Mouse (Mus musculus) limb, embryonic 15.5 days (tissue): ENCODE measurements at regions not wholly inside any gene's neighbourhood (a gene's known extent, or its start where the extent isn't known, plus 50 kb on each side); places are given as distances from the start of the nearest gene placed in this dataset.

Experiments
- ATAC-seq: fragments of 200-750 bp; cut with Nextera tagmentation; 2 replicates; pipeline ENCODE4 v1.8.0; 2017; ENCODE audit warnings: low read depth, moderate TSS enrichment; ENCODE audit not compliant: insufficient number of reproducible peaks, low FRiP score, low TSS enrichment
- H3K27ac ChIP-seq: fragments of 300-500 bp; sonication (generic); 2 replicates; pipeline ENCODE4 v1.5.1; 2015; ENCODE audit warnings: moderate library complexity, mild to moderate bottlenecking, inconsistent platforms
- H3K27me3 ChIP-seq: fragments of 300-500 bp; sonication (generic); 2 replicates; pipeline ENCODE4 v1.6.1; 2015; ENCODE audit warnings: inconsistent platforms
- H3K36me3 ChIP-seq: fragments of 300-500 bp; sonication (generic); 2 replicates; pipeline ENCODE4 v1.6.1; 2015; ENCODE audit warnings: inconsistent platforms
- H3K4me1 ChIP-seq: fragments of 300-500 bp; sonication (generic); 2 replicates; pipeline ENCODE4 v1.6.1; 2015; ENCODE audit warnings: inconsistent platforms
- H3K4me2 ChIP-seq: fragments of 300-500 bp; sonication (generic); 2 replicates; pipeline ENCODE4 v1.6.1; 2015; ENCODE audit warnings: mild to moderate bottlenecking, inconsistent platforms
- H3K4me3 ChIP-seq: fragments of 300-500 bp; sonication (generic); 2 replicates; pipeline ENCODE4 v1.5.1; 2015; ENCODE audit warnings: mild to moderate bottlenecking, inconsistent platforms
- H3K9ac ChIP-seq: fragments of 300-500 bp; sonication (generic); 2 replicates; pipeline ENCODE4 v1.6.1; 2015; ENCODE audit warnings: inconsistent platforms
- H3K9me3 ChIP-seq: fragments of 300-500 bp; sonication (generic); 2 replicates; pipeline ENCODE4 v1.6.1; 2016; ENCODE audit warnings: inconsistent platforms
- WGBS: fragments of 180-500 bp; shearing (Covaris S2); methylation state at CpG from one replicate; pipeline ENCODE4 v1.1.7; 2015; 5-methylcytosine and 5-hydroxymethylcytosine counted together

DNA sequence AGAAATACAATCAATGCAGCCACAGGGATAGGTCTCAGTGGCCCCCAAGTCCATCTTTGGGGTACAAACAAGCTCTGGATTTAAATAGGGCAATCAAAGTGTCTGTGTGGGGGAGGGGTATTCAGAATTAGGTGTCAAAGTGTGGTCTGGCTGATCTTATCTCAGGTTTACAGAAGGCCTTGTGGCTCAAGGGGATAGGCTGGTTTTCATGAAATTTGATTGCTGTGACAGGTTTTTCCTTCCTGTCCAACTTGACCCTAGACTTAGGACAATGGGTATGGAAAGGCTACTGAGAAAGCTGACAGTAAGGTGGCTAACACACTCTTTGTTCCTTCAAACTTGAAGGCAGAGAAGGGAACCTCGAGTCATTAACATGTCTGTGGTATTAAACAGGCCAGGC lies 349.3 kb upstream of the Zmiz1 start:
- Histone ChIP-seq H3K4me2 (no peak overlapping the region), H3K9me3 (no peaks in the 10 kb centered on the region), H3K4me1 (peaks cover 37% of the 10 kb centered on the region), H3K4me3 (no peak overlapping the region), H3K36me3 (no peaks in the 10 kb centered on the region), H3K27me3 (no peaks in the 10 kb centered on the region), H3K9ac (no peak overlapping the region), H3K27ac (no peak overlapping the region)
- 23% methylated on average over 1 of the region's 1 CpGs for WGBS
- no peak for ATAC-seq

- no peak for ATAC-seq
- no peaks in the 10 kb centered on the region for H3K36me3 ChIP-seq
- H3K27me3 ChIP-seq, result no peaks in the 10 kb centered on the region
- H3K9me3 ChIP-seq, result no peaks in the 10 kb centered on the region
- no peak overlapping the region for H3K4me3 ChIP-seq
- WGBS, result 68% methylated on average over 10 of the region's 10 CpGs
- no peak overlapping the region for H3K4me2 ChIP-seq
- peaks cover 21% of the 10 kb centered on the region for H3K4me1 ChIP-seq
- no peak overlapping the region for H3K9ac ChIP-seq
- H3K27ac ChIP-seq, result no peak overlapping the region
Measured at GRCm38 (mm10) chr14:25112832-25113231, 346.2 kb upstream of the Zmiz1 start.

- no peak overlapping the region for H3K4me2 ChIP-seq
- H3K27ac ChIP-seq, result no peak overlapping the region
- no peaks in the 10 kb centered on the region for H3K36me3 ChIP-seq
- no peak for ATAC-seq
- WGBS, result 85% methylated on average over 2 of the region's 2 CpGs
- peaks cover 16% of the 10 kb centered on the region for H3K4me1 ChIP-seq
- no peak overlapping the region for H3K4me3 ChIP-seq
- H3K9ac ChIP-seq, result no peak overlapping the region
- H3K27me3 ChIP-seq, result no peaks in the 10 kb centered on the region
- H3K9me3 ChIP-seq, result no peaks in the 10 kb centered on the region
Measured at GRCm38 (mm10) chr14:25113326-25113725, 345.7 kb upstream of the Zmiz1 start.

DNA sequence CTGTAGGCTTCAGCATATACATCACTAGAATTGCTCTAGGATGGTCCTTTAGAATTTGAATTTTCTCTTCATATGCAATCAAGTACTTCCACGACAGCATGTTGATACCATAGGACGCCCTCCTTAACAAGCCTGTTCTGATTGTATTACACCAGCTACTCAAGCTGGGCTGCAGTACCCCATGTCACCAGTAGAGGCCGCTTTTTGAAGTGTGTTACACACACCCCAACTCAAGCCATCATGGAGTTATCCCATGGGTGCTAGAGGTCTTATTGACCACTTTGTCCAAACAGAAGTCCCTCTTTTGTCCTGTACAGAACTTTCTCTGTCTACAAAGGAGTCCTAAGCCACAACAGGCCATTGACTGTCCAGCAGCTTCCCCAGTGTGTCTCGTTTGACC lies 342.6 kb upstream of the Zmiz1 start:
- ATAC-seq, result no peak
- no peak overlapping the region for H3K9ac ChIP-seq
- no peak overlapping the region for H3K27ac ChIP-seq
- WGBS, result 51% methylated on average over 4 of the region's 4 CpGs
- no peak overlapping the region for H3K4me3 ChIP-seq
- H3K4me1 ChIP-seq, result peaks cover 8% of the 10 kb centered on the region
- no peaks in the 10 kb centered on the region for H3K9me3 ChIP-seq
- no peaks in the 10 kb centered on the region for H3K36me3 ChIP-seq
- no peaks in the 10 kb centered on the region for H3K27me3 ChIP-seq
- no peak overlapping the region for H3K4me2 ChIP-seq

DNA sequence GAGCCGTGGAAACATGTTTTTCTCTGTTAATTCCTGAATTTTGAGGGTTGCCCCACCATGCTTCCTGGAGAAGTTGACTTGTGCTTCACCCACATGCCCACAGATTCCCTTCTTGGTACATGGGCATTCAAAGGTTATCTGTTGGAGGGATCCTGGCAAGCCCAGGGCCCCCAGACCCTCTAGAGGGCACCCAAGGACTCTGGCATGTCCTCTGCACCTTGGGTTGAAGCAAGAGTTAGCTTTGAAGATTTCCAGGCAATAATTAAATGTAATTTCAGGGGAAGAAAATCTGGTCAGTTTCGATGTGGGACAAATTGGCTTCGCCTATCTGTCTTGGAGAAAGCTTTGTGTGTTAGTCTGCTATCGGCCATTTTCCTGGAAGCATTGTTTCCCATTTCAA lies 339.0 kb upstream of the Zmiz1 start:
- Histone ChIP-seq H3K9me3 (no peaks in the 10 kb centered on the region), H3K36me3 (no peaks in the 10 kb centered on the region), H3K27me3 (no peaks in the 10 kb centered on the region), H3K9ac (no peak overlapping the region), H3K27ac (no peak overlapping the region), H3K4me2 (no peak overlapping the region), H3K4me1 (peaks cover 22% of the 10 kb centered on the region), H3K4me3 (no peak overlapping the region)
- no peak for ATAC-seq
- WGBS, result 59% methylated on average over 4 of the region's 4 CpGs

DNA sequence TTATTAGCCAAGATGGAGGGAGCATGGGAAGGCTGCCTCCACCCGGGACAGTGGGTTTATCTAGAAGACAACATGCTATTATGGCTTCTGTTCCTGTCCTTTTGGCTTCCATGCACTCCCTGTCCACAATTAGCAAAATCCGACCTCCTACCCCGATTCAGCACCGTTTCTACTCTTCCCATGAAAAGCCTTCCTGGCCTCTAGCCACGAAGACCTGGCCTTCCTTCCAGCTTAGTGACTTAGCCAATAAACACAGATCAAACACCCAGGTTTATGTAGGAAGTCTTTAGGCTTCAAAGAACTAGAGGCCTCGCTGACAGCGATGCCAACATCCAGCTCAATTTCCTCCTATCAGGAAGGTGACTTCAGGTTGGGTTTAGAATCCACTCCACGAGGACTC lies 338.5 kb upstream of the Zmiz1 start:
- WGBS, result 41% methylated on average over 8 of the region's 8 CpGs
- no peak for ATAC-seq
- H3K4me2 ChIP-seq, result no peak overlapping the region
- no peaks in the 10 kb centered on the region for H3K36me3 ChIP-seq
- peaks cover 22% of the 10 kb centered on the region for H3K4me1 ChIP-seq
- no peak overlapping the region for H3K4me3 ChIP-seq
- no peak overlapping the region for H3K27ac ChIP-seq
- H3K9me3 ChIP-seq, result no peaks in the 10 kb centered on the region
- H3K27me3 ChIP-seq, result no peaks in the 10 kb centered on the region
- no peak overlapping the region for H3K9ac ChIP-seq

- Histone ChIP-seq H3K4me3 (no peak overlapping the region), H3K4me1 (peaks cover 43% of the 10 kb centered on the region), H3K36me3 (no peaks in the 10 kb centered on the region), H3K4me2 (no peak overlapping the region), H3K9ac (no peak overlapping the region), H3K27ac (0 out of 2 replicates have a peak overlapping the region, but pooled peaks have one; percentile 22), H3K27me3 (no peaks in the 10 kb centered on the region), H3K9me3 (no peaks in the 10 kb centered on the region)
- WGBS, result 63% methylated on average over 13 of the region's 13 CpGs
- ATAC-seq, result no peak
Measured at GRCm38 (mm10) chr14:25122971-25123535, 335.9 kb upstream of the Zmiz1 start.

DNA sequence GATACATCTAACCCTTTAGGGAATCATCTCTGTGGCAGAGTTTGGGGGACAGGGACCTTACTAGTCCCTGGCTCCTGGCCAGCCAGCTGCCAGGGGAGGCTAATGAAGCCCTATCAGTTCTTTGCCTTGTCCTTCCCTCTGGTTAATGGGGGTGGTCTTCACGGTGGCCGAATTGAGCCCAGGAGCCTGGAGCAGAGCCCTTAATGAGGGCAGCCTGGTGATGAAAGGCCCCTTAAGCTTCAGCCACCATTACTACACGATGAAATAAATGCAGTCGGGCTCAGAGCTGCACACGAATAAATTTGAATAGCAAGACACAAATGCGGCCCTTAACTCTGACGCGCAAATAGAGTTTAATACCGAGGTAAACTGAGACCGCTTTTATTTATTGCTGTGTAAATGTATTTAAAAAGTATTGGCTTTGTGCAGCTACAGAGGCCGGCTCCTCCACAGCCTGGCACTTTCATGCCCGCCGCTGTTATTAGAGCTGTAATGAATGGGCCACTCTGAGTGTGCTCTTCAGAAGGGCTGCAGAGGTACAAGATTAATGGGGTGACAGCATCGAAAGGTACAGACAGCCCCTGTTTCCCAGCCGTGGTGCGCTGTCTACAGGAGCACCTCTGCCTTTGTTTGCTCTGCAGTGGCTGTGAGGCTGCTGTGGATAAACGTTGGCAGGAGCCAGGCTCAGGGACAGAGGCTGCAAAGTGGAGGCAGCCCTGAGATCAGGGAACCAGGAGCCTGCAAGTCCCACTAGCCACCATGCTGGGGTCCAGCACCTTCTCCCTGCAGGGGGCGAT lies 335.2 kb upstream of the Zmiz1 start:
- H3K4me3 ChIP-seq, result no peak overlapping the region
- peaks cover 50% of the 10 kb centered on the region for H3K4me1 ChIP-seq
- H3K4me2 ChIP-seq, result no peak overlapping the region
- no peaks in the 10 kb centered on the region for H3K36me3 ChIP-seq
- no peaks in the 10 kb centered on the region for H3K9me3 ChIP-seq
- peak overlapping the region; percentile 22 for H3K27ac ChIP-seq
- no peaks in the 10 kb centered on the region for H3K27me3 ChIP-seq
- H3K9ac ChIP-seq, result no peak overlapping the region
- ATAC-seq, result peak; percentile 21; the same call in 1 of the 2 replicates
- WGBS, result 34% methylated on average over 18 of the region's 18 CpGs

DNA sequence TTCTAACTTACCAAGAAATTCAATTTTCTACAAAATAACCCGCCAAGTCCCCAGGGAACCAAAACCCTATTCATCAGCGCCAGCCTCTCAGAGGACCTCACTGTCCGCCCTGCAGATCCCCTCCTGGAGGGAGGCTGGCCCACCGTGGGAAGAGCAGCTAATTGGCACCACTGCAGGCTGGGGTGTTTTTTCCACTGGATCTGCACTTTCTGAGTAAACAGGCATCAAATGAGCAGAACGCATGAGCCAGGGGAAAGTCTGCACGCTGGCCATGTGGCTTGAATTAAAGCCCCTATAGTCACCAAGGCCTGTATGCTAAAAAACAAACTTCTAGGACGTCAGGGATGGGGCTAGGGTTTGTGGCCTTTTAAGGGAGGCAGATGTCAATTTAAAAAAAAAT lies 332.4 kb upstream of the Zmiz1 start:
- H3K36me3 ChIP-seq, result no peaks in the 10 kb centered on the region
- H3K4me2 ChIP-seq, result no peak overlapping the region
- H3K4me1 ChIP-seq, result peaks cover 44% of the 10 kb centered on the region
- no peak overlapping the region for H3K9ac ChIP-seq
- peak overlapping the region; percentile 67 for H3K27ac ChIP-seq
- no peaks in the 10 kb centered on the region for H3K9me3 ChIP-seq
- no peaks in the 10 kb centered on the region for H3K27me3 ChIP-seq
- no peak overlapping the region for H3K4me3 ChIP-seq
- ATAC-seq, result no peak
- 29% methylated on average over 7 of the region's 7 CpGs for WGBS

- no peak for ATAC-seq
- WGBS, result 34% methylated on average over 14 of the region's 14 CpGs
- no peaks in the 10 kb centered on the region for H3K36me3 ChIP-seq
- H3K27ac ChIP-seq, result peak overlapping the region; percentile 67
- no peaks in the 10 kb centered on the region for H3K27me3 ChIP-seq
- H3K4me1 ChIP-seq, result peaks cover 44% of the 10 kb centered on the region
- no peaks in the 10 kb centered on the region for H3K9me3 ChIP-seq
- no peak overlapping the region for H3K4me3 ChIP-seq
- no peak overlapping the region for H3K9ac ChIP-seq
- H3K4me2 ChIP-seq, result no peak overlapping the region
Measured at GRCm38 (mm10) chr14:25127544-25128159, 331.3 kb upstream of the Zmiz1 start.

DNA sequence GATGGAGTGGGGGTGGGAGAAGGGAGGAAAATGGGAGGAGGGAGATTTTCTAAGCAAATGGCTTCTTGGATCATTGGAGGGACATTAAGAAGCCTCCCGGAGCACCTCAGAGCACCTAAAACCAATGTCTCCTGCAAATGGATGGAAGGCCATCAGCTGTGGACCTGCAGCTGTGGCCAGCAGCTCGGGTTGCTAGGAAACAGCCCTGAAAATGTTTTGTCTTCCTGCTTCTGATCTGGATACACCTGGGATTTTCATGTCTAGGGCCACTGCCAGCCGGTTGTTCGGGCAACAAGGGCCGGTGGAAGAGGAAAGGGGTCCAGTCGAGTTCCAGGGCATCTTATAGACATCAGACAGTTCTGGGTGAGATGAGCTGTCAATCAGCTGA lies 330.8 kb upstream of the Zmiz1 start:
- Histone ChIP-seq H3K9me3 (no peaks in the 10 kb centered on the region), H3K4me1 (peaks cover 41% of the 10 kb centered on the region), H3K9ac (no peak overlapping the region), H3K4me2 (no peak overlapping the region), H3K27me3 (no peaks in the 10 kb centered on the region), H3K36me3 (no peaks in the 10 kb centered on the region), H3K4me3 (no peak overlapping the region), H3K27ac (peak overlapping the region; percentile 67)
- 40% methylated on average over 6 of the region's 6 CpGs for WGBS
- no peak for ATAC-seq

DNA sequence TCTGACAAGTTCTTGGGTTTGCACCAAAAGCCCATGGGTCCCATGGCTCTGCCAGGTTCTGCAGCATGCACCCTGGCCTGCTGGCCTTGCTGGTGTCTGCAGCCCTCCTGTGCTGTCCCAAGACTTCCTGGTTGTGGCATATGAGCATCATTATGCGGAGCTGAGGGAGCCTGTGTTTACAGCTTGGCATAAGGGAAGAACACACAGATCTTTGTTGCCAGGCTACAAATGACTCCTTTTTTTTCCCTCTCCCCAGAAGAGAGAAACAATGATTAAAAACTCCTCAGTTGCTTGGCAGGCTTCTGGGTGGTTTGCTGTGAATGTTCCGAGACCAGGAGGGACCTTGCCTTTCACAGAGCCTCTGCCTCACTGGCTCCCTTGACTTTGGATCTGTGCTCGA lies 323.6 kb upstream of the Zmiz1 start:
- Histone ChIP-seq H3K4me1 (peaks cover 16% of the 10 kb centered on the region; the same call in 1 of the 2 replicates), H3K27me3 (no peaks in the 10 kb centered on the region), H3K4me2 (no peak overlapping the region), H3K9me3 (0 out of 2 replicates have a peak, but pooled peaks cover 3% of the 10 kb centered on the region), H3K4me3 (no peak overlapping the region), H3K9ac (no peak overlapping the region), H3K36me3 (no peaks in the 10 kb centered on the region), H3K27ac (no peak overlapping the region)
- WGBS, result 71% methylated on average over 3 of the region's 3 CpGs
- no peak for ATAC-seq
